Mouse (Mus musculus): ENCODE data around the gene Olfr52. TPM values are rescaled to one million over a fixed set of nuclear protein-coding genes. Genes with fewer than 3 reads are reported as not detected.

Gene Olfr52
- not detected in 2 replicates for polyA plus RNA-seq (2012; rRNA removed)

GRCm38 (mm10) chr2:86185583-86185982, at the start of gene Olfr52:
Olfr52 (minus strand) TSS chr2:86185683.

GRCm38 (mm10) chr2:86231301-86231700, 45.8 kb upstream of the Olfr52 start, which contains the start of gene Olfr1047:
Olfr1047 (minus strand) TSS chr2:86231401.

GRCm38 (mm10) chr2:86219214-86219613, 33.7 kb upstream of the Olfr52 start, which contains the start of gene Olfr1046:
Olfr1046 (minus strand) TSS chr2:86219314.

GRCm38 (mm10) chr2:86202909-86203308, 17.4 kb upstream of the Olfr52 start, which contains the start of gene Olfr1045:
Olfr1045 (minus strand) TSS chr2:86203009.

GRCm38 (mm10) chr2:86177720-86178119, 7.8 kb downstream of the Olfr52 start, which contains the start of gene Olfr1044:
Olfr1044 (minus strand) TSS chr2:86177820.

GRCm38 (mm10) chr2:86167422-86167821, 18.1 kb downstream of the Olfr52 start, which contains the start of gene Olfr1043:
Olfr1043 (minus strand) TSS chr2:86167522.

GRCm38 (mm10) chr2:86161738-86162137, 23.7 kb downstream of the Olfr52 start, which contains the start of gene Olfr1042:
Olfr1042 (minus strand) TSS chr2:86161838.

GRCm38 (mm10) chr2:86146632-86147031, 38.9 kb downstream of the Olfr52 start, which contains the start of gene Olfr1040:
Olfr1040 (minus strand) TSS chr2:86146732.

GRCm38 (mm10) chr2:86135828-86136227, 49.7 kb downstream of the Olfr52 start, which contains the start of gene Olfr1039:
Olfr1039 (minus strand) TSS chr2:86135928.

Other genes with a start within 250 kb of the Olfr52 start
- gene Olfr1028, start 235.2 kb downstream of the Olfr52 start, polyA plus RNA-seq (2012; rRNA removed) = not detected in 2 replicates
- gene Olfr1029, start 211.8 kb downstream of the Olfr52 start, polyA plus RNA-seq (2012; rRNA removed) = not detected in 2 replicates
- not detected in 2 replicates for gene Olfr1030, start 206.4 kb downstream of the Olfr52 start, polyA plus RNA-seq (2012; rRNA removed)
- not detected in 2 replicates for gene Olfr1031, start 195.4 kb downstream of the Olfr52 start, polyA plus RNA-seq (2012; rRNA removed)
- gene Olfr1032, start 180.1 kb downstream of the Olfr52 start, polyA plus RNA-seq (2012; rRNA removed) = not detected in 2 replicates
- 3.3 and 3.4 TPM in 2 replicates for gene Olfr1033, start 165.1 kb downstream of the Olfr52 start, polyA plus RNA-seq (2012; rRNA removed)
- 0.94 and 1.0 TPM in 2 replicates for gene Olfr1034, start 139.8 kb downstream of the Olfr52 start, polyA plus RNA-seq (2012; rRNA removed)
- not detected in 2 replicates for gene Olfr1036, start 111.7 kb downstream of the Olfr52 start, polyA plus RNA-seq (2012; rRNA removed)
- gene Olfr1037, start 98.3 kb downstream of the Olfr52 start, polyA plus RNA-seq (2012; rRNA removed) = not detected in 2 replicates
- gene Olfr1039, start 49.8 kb downstream of the Olfr52 start, polyA plus RNA-seq (2012; rRNA removed) = not detected in 2 replicates
- not detected in 2 replicates for gene Olfr1040, start 39.0 kb downstream of the Olfr52 start, polyA plus RNA-seq (2012; rRNA removed)
- gene Olfr1042, start 23.8 kb downstream of the Olfr52 start, polyA plus RNA-seq (2012; rRNA removed) = not detected in 2 replicates
- gene Olfr1043, start 18.2 kb downstream of the Olfr52 start, polyA plus RNA-seq (2012; rRNA removed) = not detected in 2 replicates
- gene Olfr1044, start 7.9 kb downstream of the Olfr52 start, polyA plus RNA-seq (2012; rRNA removed) = not detected in 2 replicates
- gene Olfr1045, start 17.3 kb upstream of the Olfr52 start, polyA plus RNA-seq (2012; rRNA removed) = not detected in 2 replicates
- not detected in 2 replicates for gene Olfr1046, start 33.6 kb upstream of the Olfr52 start, polyA plus RNA-seq (2012; rRNA removed)
- not detected in 2 replicates for gene Olfr1047, start 45.7 kb upstream of the Olfr52 start, polyA plus RNA-seq (2012; rRNA removed)
- not detected in 2 replicates for gene Olfr1048, start 54.6 kb upstream of the Olfr52 start, polyA plus RNA-seq (2012; rRNA removed)
- gene Olfr1049, start 72.6 kb upstream of the Olfr52 start, polyA plus RNA-seq (2012; rRNA removed) = not detected in 2 replicates
- not detected in 2 replicates for gene Olfr1051, start 93.4 kb upstream of the Olfr52 start, polyA plus RNA-seq (2012; rRNA removed)
- not detected in 2 replicates for gene Olfr1052, start 106.8 kb upstream of the Olfr52 start, polyA plus RNA-seq (2012; rRNA removed)
- not detected in 2 replicates for gene Olfr1053, start 129.6 kb upstream of the Olfr52 start, polyA plus RNA-seq (2012; rRNA removed)
- gene Olfr1054, start 149.8 kb upstream of the Olfr52 start, polyA plus RNA-seq (2012; rRNA removed) = not detected in 2 replicates
- not detected in 2 replicates for gene Olfr1055, start 164.6 kb upstream of the Olfr52 start, polyA plus RNA-seq (2012; rRNA removed)
- not detected in 2 replicates for gene Olfr1056, start 176.8 kb upstream of the Olfr52 start, polyA plus RNA-seq (2012; rRNA removed)
- gene Olfr1057, start 192.7 kb upstream of the Olfr52 start, polyA plus RNA-seq (2012; rRNA removed) = not detected in 2 replicates
- not detected in 2 replicates for gene Olfr1058, start 202.9 kb upstream of the Olfr52 start, polyA plus RNA-seq (2012; rRNA removed)
- not detected in 2 replicates for gene Olfr1061, start 228.4 kb upstream of the Olfr52 start, polyA plus RNA-seq (2012; rRNA removed)
- gene Olfr1062, start 241.1 kb upstream of the Olfr52 start, polyA plus RNA-seq (2012; rRNA removed) = not detected in 2 replicates

All from liver, embryonic 18 days (tissue).